Mouse (Mus musculus) ZHBTc4 (cell line): ENCODE data around the gene Pgbd5.

ENCODE experiments used
- DNase-seq: peaks from one replicate; pipeline ENCODE4 v3.0.0-alpha.2; 2011; ENCODE audit warnings: low read depth, low spot score

Gene Pgbd5

DNA sequence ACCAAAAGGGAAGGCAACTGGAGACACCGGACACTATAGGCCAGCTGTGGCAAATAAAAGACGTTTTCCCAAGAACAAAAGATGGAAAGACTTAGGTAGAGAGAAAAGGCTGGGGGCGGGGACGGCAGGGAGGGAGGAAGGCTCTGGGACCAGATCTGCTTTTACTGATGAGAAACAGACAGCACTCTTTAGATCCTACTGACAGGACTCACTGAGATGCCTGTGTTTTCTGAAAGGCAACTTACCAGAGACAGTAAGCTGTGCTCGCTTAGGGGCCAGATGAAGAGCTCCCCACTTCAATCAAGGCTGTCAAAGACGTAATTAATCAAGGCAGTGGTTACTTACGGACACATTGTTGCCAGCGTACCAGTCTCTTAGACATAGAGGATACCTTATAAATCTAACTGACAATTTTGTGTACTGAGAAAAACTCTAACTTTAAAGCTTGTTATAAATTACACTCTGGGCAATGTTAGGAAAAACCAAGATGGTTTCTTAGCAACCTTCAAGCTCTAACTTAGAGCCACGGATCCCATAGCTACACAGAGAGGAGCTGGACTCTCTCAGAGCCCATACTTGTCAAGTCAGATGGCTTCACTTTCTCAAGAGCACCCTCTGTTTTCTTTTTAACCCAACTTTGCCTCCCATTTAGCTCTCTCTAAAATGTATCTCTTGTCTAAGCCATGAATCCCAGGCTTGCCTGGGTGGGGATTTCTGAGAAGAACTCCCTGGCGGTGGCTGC, 47.0 kb downstream of the Pgbd5 start:
- DNase-seq = no peak

DNA sequence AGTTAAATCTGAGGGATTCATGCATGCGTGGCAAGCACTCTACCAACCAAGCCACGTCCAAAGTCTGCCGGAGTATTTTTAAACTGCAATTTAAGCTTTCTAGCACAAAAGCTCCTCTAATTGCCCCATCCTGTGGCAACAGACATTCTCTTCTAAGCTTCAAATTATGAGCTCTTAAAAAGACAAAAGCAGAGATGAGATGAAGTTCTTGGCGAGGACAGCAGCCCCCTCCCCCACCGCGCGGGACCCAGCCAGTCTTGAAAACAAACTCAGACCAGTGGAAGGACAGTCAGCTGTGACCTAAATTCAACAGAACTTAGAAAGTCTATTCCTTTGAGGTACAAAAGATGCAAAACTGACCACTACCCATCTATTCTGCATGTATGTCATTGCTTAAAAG, 48.3 kb downstream of the Pgbd5 start:
- DNase-seq = no peak

DNA sequence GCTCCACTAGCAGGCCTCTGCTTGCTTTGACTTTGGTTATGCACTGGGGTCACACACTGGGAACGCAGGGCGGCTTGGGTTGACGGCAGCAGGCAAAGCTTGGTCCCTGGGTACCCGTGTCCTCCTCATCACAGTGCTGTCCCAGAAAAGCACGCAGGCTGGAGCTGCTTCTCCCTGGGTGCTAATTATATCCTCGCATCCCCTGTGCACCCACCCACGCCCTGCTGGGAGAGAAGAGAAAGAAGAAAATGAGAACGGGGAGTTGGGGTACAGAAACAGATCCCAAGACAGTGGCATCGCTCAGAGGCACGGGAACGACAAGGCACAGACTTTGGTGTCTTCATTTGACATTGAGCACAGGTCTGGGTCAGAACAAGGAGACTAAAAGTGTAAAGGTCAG, 50.0 kb downstream of the Pgbd5 start:
- DNase-seq = no peak

DNA sequence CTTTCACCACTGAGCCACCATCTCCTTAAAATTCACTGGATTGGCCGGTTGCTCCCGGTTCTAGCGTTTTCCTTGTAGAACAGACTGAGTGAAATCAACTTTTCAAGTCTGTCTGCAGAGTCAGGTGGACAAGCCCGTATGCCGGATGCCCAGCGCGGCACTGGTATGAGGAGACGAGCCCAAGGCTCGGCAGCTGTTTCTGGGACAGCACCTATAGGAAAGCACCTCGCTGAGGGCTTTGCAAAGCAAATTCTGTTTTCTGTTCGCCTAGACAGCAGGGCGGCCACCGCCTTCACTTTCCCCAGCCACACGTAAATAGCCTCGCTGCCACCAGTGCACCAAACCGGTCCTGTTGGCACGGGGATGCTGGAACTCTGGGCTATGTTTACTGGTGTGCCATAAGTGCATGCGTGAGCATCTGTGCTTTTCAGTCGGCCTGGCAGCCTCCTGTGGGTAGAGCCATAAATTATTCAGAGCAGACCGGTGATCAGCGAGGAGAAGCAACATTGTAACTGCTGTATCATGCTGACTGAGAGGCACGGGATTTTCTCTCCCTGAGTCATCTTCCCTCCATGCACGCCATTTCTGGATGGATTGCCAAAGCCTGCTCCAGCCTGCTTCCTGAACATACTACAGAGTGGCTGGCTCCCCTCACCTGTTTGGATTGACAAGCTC, 53.1 kb downstream of the Pgbd5 start:
- peak; percentile 47 for DNase-seq

DNA sequence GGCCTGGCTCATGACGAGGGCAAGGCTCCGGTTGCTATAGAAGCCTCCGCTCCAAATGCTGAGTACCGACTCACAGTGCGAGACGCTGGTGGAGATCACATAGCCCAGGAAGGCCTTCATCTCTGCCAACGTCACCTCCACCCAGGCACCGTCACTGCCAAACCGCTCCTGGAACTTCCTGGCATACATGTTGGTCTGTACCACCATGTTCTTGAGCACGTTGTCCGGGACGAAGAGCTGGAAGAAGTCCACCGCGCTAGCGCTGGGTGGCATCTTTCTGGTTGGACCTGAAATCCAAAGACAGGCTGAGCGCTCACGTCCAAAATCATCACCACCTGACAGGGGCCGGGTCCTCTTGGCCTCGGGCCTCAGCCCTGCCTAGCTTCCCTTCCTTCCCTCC, 55.1 kb downstream of the Pgbd5 start:
- no peak for DNase-seq

DNA sequence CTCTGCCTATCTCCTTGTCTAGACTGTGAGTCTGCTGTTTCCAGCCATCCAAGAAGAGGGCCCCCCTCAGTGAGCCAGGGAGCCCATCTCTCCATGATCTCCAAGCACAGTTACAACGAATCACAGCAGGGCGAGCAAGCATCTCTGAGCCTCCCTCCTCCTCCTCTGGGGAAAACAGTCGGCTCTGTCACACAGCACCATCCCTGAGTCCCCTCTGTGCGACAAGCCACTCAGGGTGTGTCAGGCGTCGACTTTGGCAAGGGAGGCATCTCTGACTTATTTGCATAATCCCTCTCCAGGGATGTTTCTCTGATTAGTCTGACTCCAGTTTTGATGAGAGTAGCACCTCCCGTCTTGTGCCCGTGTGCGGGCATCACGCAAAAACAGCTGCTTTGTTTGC, 57.2 kb downstream of the Pgbd5 start:
- DNase-seq = no peak

DNA sequence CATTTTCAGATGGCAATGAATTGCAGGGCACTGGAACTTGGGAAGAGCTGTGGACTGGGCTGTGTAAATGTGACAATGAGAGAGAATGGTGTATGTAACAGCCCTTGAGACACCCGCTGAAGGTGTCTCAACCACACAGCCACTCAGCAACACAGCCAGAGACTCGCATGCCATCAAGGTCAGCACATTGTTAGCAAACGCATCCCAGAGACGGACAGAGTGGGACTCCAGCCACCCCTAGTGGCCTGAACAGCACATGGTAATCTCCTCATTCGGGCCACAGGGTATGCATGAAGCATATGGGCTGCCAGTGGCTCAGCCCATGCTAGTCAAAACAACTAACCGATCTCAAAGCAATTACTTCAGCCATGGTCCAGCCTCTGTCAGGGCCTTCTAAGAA, 60.2 kb downstream of the Pgbd5 start:
- DNase-seq = no peak

DNA sequence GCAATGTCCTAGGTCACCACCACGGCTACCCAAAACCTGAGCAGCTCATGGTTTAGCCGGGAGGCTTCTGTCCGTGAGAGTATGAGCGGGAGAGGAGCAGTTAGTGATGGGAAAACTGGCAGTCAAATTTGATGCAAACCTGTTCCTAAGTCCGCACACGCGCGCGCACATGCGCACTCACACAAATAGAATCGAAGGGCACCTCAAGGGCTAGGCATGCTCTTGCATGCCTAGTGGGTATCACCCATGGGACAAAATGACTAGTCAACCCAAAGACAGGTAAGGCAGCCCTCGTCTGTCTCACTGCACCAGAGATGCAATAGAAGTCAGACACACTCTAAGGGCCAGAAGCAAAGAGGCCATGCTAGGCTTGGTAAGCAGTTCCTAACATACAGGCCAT, 63.1 kb downstream of the Pgbd5 start:
- no peak for DNase-seq

DNA sequence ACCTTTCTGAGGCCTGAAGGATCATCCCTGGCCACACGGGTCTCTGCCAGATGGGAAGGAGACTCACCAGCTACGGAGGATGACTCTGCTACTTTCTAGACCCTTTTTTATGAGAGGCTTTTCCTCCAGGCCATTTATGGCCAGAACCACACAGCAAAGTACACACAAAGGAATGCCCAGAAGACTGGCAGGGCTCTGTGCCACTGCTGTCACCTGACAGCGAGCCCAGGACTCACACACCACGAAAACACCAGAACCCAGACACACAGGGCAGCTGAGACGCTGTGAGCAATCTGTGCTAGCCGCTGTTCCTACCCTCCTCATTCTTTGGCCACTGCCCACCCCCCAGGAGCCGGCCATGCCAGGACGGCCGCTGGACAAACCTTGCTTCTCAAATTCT, 63.7 kb downstream of the Pgbd5 start:
- no peak for DNase-seq

DNA sequence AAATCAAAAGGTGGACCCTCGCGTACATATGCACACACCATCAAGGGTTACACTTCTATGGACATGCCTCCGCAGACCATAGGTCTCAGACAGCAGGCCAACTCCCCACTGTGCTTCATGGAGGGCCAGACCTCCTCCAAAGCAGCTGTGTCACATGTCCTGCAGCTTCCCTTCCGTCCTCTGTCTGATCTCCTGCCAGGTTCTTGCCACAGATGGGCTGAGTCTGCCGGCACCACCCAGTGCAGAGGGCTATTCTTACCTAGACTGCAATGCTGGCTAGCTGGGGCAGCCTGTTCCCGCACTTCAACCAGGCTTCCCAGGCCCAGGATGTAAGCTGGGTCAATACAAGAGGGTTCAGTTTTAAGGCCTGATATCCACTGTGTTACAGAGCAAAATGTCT, 64.3 kb downstream of the Pgbd5 start:
- DNase-seq = no peak

DNA sequence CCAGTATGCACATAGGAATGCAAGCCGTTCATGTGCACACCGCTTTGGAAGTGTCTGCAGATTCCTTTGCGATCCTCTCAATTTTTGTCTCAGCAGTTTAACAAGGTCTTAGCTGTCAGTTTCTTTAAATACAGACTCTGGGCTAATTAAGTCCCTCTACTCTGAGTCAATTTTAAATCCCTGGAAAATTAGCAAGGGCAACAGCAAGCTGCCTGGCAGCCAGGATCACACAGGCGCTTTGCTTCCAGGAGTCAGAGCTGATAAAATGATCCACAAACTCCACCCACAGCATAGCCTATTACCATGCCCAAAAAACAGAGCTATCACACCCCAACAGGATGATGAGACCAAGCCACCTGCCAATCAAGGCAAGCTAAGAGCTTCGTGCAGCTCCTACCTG, 65.7 kb downstream of the Pgbd5 start:
- DNase-seq = no peak

DNA sequence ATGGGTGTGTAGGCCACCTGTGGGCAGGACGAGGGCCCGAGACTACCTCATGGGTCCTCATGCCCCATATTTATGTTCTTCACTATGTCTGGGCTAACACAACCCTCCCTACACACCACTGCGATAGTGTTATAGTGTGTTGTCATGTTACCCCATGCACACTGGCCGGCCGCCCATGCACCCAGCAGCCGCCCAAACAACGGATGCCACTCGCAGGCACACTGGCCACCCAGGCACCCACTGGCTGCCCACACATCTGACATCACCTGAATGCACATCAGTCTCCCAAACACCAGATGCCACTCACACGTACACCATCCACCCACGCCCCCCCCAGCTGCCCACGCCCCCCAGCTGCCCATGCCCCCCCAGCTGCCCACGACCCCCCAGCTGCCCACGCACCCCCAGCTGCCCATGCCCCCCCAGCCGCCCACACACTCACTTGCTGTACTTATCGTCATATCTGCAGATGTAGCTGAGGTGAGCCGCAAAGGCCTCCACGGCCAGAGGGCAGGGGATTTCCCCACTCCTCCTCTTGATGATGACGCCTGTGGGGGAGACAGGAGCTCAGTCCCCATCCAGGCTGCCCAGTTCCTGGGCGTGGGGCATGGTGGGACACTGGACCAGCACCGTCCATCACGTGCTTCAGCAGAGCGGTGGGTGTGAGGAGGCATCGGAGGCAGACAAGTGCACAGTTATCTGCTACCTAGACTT, 67.9 kb downstream of the Pgbd5 start:
- DNase-seq = no peak

DNA sequence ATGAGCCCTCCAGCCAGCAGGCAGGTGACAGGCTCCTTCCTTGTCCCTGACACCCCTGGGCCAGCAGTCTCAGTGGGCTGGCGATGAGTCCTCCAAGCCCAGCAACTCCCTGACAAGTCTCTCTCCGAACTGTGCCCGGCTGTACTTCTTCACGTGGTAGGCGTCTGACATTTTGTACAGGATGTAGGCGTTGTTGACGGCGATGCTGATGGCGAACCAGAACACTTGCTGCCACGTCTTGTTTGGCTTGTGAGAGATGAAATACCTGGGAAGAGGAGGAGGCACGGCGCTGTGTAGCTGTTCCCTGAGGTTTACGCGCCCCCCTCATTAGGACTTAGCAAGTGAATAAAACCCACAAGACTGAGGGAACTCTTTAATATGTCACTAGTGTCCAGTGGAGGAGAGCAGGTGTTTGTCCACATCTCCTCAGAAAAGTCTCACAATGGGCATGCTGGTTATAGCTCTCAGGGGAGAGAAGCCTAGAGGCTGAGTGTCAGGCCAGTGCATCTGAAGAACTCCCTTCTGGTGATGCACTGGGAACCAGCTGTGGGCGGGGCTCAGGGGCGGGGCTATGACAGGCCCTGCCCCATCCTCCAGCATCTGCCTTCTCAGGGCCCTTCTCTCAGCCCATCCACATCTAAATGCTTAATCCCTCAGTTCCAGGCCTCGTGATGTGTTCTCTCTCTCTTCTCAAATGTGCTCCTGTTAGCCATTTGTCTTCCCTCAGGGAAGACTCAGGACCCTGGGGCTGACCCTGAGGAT, 68.9 kb downstream of the Pgbd5 start:
- peak; percentile 77 for DNase-seq

DNA sequence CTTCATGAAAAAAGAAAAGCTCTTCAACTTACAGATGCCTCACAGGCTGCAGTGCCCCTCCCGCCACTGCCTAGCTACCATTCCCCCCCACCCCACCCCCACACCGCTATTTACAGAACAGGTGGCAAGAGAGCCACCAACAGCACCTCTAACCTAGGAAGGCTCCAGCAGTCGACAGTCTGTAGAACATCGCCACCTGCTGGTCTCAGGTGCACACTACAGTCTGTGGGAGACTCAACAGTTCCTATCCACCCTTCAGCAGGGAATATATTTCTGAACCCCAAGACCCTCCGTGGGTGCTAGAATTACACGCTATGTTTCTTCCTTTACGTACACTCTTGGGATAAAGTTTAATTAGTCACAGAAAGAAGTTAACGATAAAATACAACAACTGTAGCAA, 71.2 kb downstream of the Pgbd5 start:
- peak; percentile 73 for DNase-seq

DNA sequence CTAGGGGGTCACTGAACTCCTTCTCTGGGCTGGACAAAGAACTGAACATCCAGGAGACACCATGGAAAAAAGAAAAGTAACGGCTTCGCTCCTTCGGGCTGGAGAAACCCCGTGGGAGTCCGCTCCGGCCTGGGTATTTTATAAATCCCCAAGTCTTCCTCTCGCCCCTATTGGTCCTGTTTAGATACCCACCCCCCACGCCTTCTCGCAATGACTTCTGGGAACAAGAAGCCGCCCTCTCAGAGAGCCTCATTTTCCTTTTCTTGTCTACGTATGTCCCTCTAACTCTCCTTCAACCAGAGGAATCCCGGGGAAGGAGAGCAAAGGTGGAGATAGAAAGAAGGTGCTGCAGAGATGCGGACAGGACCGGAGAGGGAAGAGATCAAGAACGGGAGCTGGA, 76.1 kb downstream of the Pgbd5 start:
- no peak for DNase-seq

DNA sequence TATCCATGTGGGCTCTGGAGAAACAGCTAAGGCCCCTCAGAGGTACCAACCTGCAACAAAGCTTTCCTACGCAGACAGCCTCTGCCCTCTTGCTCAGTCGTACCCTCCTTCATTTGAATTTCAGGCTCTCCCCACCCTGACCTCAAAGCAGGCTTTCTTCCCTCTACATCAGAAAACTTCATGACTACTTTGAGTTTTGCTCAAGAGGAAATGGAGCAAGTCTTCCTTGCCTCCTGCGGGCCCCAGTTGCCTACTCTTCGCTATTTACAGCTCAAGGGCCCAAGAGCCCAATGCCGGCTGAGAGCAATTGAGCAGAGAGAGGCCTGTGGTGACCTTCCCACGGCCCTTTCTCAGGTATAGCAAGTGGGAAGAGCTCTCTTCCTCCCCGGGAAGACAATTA, 76.9 kb downstream of the Pgbd5 start:
- DNase-seq = no peak

DNA sequence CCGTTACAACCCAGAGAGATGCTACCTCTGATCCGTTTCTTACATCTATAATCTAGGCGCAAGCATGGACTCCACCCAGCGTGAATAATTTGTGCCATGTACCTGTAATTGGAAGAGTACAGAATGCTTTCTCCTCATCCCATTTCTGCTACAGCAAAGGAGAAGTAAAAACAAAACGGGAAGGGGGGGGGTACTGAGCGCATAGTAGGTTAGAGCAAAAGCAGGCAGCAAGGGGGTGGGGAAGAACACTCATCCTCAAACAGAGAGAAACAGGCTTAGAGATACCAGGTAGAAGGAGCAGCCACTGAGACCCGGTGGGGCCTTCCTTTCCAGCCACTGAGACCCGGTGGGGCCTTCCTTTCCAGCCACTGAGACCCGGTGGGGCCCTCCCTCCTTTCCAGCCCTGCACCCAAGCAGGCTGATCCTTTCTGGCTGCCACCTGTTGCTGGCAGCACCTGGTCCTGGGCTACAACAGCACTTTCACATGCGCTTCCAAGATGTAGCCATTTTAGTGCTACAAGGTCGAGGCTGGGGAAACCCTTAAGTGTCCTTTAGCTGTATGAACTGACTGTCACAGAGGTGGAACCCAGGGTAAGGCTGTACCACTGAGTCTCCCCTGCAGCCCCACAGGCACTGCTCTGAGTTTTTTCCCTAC, 77.6 kb downstream of the Pgbd5 start:
- no peak for DNase-seq

DNA sequence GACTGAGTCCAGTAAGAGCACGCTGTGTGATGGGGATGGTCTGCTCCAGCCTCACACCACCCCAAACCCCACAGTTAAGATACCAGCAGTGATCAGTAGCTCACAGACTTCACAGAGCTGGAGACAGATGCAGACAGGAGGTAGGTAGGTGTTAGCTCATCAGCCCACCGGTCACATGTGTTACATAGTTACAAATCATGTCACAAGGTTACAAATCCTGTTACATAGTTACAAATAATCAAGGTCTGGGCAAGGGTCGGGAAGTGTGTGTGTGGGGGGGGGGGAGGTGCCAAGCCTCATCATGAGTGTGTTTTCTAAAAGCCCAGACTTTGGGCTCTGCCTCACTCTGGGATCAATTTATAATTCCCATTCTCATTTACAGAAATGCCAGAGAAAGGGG, 78.5 kb downstream of the Pgbd5 start:
- no peak for DNase-seq

DNA sequence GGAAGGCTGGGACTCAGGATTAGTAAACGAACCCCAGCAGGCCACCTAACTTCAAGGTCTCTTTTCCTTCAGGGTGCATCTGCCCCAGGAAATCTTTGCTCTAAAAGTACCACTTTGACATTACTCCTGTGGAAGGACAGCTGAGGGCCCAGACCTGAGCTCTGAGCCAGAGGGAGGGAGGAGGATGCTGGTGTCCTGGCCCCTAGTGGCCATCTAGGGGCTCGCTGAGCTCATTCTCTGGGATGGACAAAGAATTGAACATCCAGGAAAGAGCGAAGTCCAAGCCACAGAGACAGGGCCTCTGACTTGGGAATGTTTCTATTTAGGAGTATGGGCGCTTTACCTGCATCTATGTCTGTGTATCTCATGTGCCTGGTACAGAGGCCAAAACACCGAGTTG, 87.8 kb downstream of the Pgbd5 start:
- DNase-seq = no peak

DNA sequence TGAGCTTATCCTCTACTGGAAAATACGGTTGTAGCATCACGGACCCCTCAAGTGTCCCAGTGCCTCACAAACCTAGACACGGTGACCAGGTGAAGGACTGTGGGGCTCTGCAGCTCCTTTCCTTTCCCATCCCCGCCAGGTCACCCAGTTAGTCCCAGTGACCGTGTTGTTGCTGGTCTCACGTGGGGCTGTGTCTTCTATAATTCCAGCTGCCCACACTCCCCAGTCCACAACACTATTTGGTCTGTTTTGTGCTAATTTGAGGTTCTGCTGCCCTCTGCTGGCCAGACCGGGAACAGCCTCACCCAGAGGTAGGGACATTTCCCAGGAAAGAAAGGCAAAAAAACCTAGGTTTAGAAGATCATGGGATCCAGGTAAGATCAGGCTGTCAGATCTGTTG, 89.8 kb downstream of the Pgbd5 start:
- peak; percentile 74 for DNase-seq

DNA sequence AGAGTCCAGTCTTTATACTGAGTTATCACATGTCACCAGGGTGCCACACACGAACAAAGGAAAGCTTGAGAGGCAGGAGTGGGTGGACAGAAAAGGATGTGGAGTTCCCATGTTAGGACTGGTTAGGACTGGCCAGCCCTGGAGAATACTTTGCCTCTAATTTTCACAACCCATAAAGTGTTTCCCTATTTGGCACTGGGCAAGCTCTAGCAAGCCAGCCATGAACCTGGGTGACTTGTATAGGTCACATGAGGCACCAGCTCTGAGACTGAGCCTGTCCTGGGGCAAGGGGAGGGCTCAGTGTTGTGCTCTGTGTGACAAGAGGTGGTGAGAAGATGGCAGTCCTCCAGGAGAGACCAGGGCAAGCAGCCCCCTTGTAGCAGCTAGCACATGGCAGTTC, 91.4 kb downstream of the Pgbd5 start:
- no peak for DNase-seq
